Mouse (Mus musculus): ENCODE data around the gene Daam1.
A peak's percentile ranks its signal among the peaks of the same experiment; 100 is the strongest.

Daam1 gene

GRCm38 (mm10) chr12:71932433-71933386 is 101.8 kb downstream of the Daam1 start:
- DNase-seq (ENCODE audit: low read depth, low spot score) = no peak

GRCm38 (mm10) chr12:71933989-71934645 is 103.2 kb downstream of the Daam1 start:
- DNase-seq (ENCODE audit: low read depth, low spot score) = no peak

GRCm38 (mm10) chr12:71936636-71937035 is 105.8 kb downstream of the Daam1 start:
- no peak for DNase-seq (ENCODE audit: low read depth, low spot score)

- DNase-seq (ENCODE audit: low read depth, low spot score) = no peak
These were observed 107.6 kb downstream of the Daam1 start for GRCm38 (mm10) chr12:71938513-71938912.

- DNase-seq (ENCODE audit: low read depth, low spot score) = no peak
These were observed 110.4 kb downstream of the Daam1 start for GRCm38 (mm10) chr12:71941290-71941689.

- no peak for DNase-seq (ENCODE audit: low read depth, low spot score)
These were observed 112.2 kb downstream of the Daam1 start for GRCm38 (mm10) chr12:71943112-71943511.

GRCm38 (mm10) chr12:71943646-71944045 is 112.8 kb downstream of the Daam1 start:
- no peak for DNase-seq (ENCODE audit: low read depth, low spot score)

- DNase-seq (ENCODE audit: low read depth, low spot score) = no peak
These were observed 115.0 kb downstream of the Daam1 start for GRCm38 (mm10) chr12:71945844-71946243.

- no peak for DNase-seq (ENCODE audit: low read depth, low spot score)
These were observed 115.6 kb downstream of the Daam1 start for GRCm38 (mm10) chr12:71946448-71946847.

GRCm38 (mm10) chr12:71948972-71949371 is 118.1 kb downstream of the Daam1 start:
- no peak for DNase-seq (ENCODE audit: low read depth, low spot score)

- peak; percentile 27 for DNase-seq (ENCODE audit: low read depth, low spot score)
These were observed 118.7 kb downstream of the Daam1 start for GRCm38 (mm10) chr12:71949606-71950005.

- no peak for DNase-seq (ENCODE audit: low read depth, low spot score)
These were observed 119.4 kb downstream of the Daam1 start for GRCm38 (mm10) chr12:71950095-71950877.

- no peak for DNase-seq (ENCODE audit: low read depth, low spot score)
These were observed 123.5 kb downstream of the Daam1 start for GRCm38 (mm10) chr12:71954180-71954935.

GRCm38 (mm10) chr12:71956980-71957379 is 126.1 kb downstream of the Daam1 start:
- no peak for DNase-seq (ENCODE audit: low read depth, low spot score)

GRCm38 (mm10) chr12:71957496-71957895 is 126.6 kb downstream of the Daam1 start:
- no peak for DNase-seq (ENCODE audit: low read depth, low spot score)

GRCm38 (mm10) chr12:71959351-71959991 is 128.6 kb downstream of the Daam1 start:
- peak; percentile 46 for DNase-seq (ENCODE audit: low read depth, low spot score)

- DNase-seq (ENCODE audit: low read depth, low spot score) = no peak
These were observed 130.8 kb downstream of the Daam1 start for GRCm38 (mm10) chr12:71961671-71962070.

GRCm38 (mm10) chr12:71962616-71963015 is 131.7 kb downstream of the Daam1 start:
- DNase-seq (ENCODE audit: low read depth, low spot score) = no peak

- DNase-seq (ENCODE audit: low read depth, low spot score) = no peak
These were observed 137.7 kb downstream of the Daam1 start for GRCm38 (mm10) chr12:71968592-71968991.

GRCm38 (mm10) chr12:71969022-71969421 is 138.1 kb downstream of the Daam1 start:
- no peak for DNase-seq (ENCODE audit: low read depth, low spot score)

GRCm38 (mm10) chr12:71969439-71969838 is 138.6 kb downstream of the Daam1 start:
- DNase-seq (ENCODE audit: low read depth, low spot score) = no peak

All from R1 (cell line).